Mouse (Mus musculus) megakaryocyte, embryonic 14.5 days (primary cell): ENCODE results near the gene Gemin7.

ENCODE experiments used
- FLI1 ChIP-seq: IDR thresholded peaks from 2 replicates; pipeline ENCODE4 v1.6.1; 2012; ENCODE audit warnings: low read length, inconsistent platforms, mixed read lengths
- GATA1 ChIP-seq: IDR thresholded peaks from 3 replicates; pipeline ENCODE4 v1.6.1; 2012; ENCODE audit warnings: mixed read lengths, low read length, inconsistent platforms, borderline replicate concordance

GRCm38 (mm10) chr7:19620811-19621210 lies 43.4 kb upstream of the Gemin7 start:
- no peak for TF ChIP-seq GATA1
- no peak for TF ChIP-seq FLI1
